Mouse (Mus musculus) intestine, embryonic 15.5 days (tissue): ENCODE measurements around the gene Vmn1r44. TPM values are rescaled to one million over a fixed set of nuclear protein-coding genes. Genes with fewer than 3 reads are reported as not detected.

Experiments used
- polyA plus RNA-seq: library from polyadenylated mRNA; unstranded; fragments of >200 nt; fragmentation: Nextera tagmentation; extraction: Ambion mirVana; gene quantifications from 2 replicates; pipeline ENCODE4 v1.2.1, GENCODE M21; 2015

Gene Vmn1r44
- polyA plus RNA-seq, 1 experiment from 2014 or later, result not detected

Other genes with a start within 250 kb of the Vmn1r44 start
- gene Txnrd3, start 239.7 kb upstream of the Vmn1r44 start, polyA plus RNA-seq, result 8.5 and 8.8 TPM in 2 replicates
- not detected in 2 replicates for gene Vmn1r40, start 176.1 kb upstream of the Vmn1r44 start, polyA plus RNA-seq
- gene Vmn1r41, start 142.9 kb upstream of the Vmn1r44 start, polyA plus RNA-seq, result not detected in 2 replicates
- gene Vmn1r42, start 7.2 kb upstream of the Vmn1r44 start, polyA plus RNA-seq, result not detected in 2 replicates
- gene Vmn1r43, start 7.2 kb upstream of the Vmn1r44 start, polyA plus RNA-seq, result not detected in 2 replicates
- gene Vmn1r45, start 56.9 kb downstream of the Vmn1r44 start, polyA plus RNA-seq, result not detected in 2 replicates
- gene Vmn1r46, start 85.7 kb downstream of the Vmn1r44 start, polyA plus RNA-seq, result not detected in 2 replicates
- not detected in 2 replicates for gene Vmn1r47, start 132.5 kb downstream of the Vmn1r44 start, polyA plus RNA-seq
- not detected in 2 replicates for gene Vmn1r48, start 153.2 kb downstream of the Vmn1r44 start, polyA plus RNA-seq
- gene Vmn1r49, start 194.8 kb downstream of the Vmn1r44 start, polyA plus RNA-seq, result not detected in 2 replicates
- not detected in 2 replicates for gene Vmn1r50, start 217.8 kb downstream of the Vmn1r44 start, polyA plus RNA-seq
- not detected in 2 replicates for gene Vmn1r51, start 238.9 kb downstream of the Vmn1r44 start, polyA plus RNA-seq